In the genomic region with DNA sequence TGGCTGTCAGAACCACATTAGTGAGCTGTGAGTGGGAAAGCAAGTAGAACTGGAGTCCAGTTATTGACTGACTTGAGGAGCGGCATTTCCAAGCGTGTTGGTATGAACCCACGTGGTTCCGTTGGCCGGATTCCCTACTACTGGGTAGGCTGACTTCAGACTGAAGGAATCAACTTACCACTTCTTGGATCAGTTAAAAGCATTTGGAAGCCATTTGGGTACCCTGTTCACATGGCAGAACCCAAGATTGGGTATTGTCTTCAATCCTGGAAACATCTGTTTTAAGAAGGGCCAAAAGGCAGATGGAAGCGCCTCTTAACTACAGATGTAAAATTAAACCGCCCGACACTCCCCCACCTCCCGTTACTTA, we compare ENCODE assay signal across 21 mouse cellular contexts.
A peak's percentile ranks its signal among the peaks of the same experiment; 100 is the strongest.
DNase-seq lines count a peak whose midpoint lies in the region; ATAC-seq and TF ChIP-seq lines count a peak whose summit lies in the region.
"Had no signal": no experiment of that assay in that cellular context is flagged by ENCODE, and none has a peak within 500 bp of the region (broad histone marks: within the 10 kb centered on the region; RNA-seq: fewer than 3 reads in every experiment).

No protein-coding gene starts in this region.

- DNase-seq in frontal cortex, postnatal 36 days (ENCODE audit: low spot score in 2 of 2) = no peak
- peak; percentile 36 for DNase-seq in kidney, adult 2 months
- DNase-seq in kidney, postnatal 10 days = no peak
- peak; percentile 94 for DNase-seq in fibroblast of lung, adult 2 months (ENCODE audit: low read depth)
- DNase-seq in skeletal muscle tissue, adult 2 months (ENCODE audit: low read depth, low spot score) = peak; percentile 33
- DNase-seq: adrenal gland, postnatal 14 days; cerebellum, adult 9-11 months; heart, postnatal 14 days; lung, adult 18-20 months; lung, postnatal 36 days; retina, postnatal 1 day; right cerebral cortex, postnatal 4 days; thymus, postnatal 14 days had no signal

- H3K4me1 ChIP-seq in kidney, adult 2 months (ENCODE audit: control insufficient read depth, insufficient read depth, low read length) = no peaks in the 10 kb centered on the region; the same call in 1 of the 2 replicates
- peaks cover 2% of the 10 kb centered on the region; the same call in 1 of the 2 replicates for H3K4me1 ChIP-seq in midbrain, embryonic 15.5 days

- ATAC-seq in frontal cortex, adult (ENCODE audit: low TSS enrichment) = 0 out of 2 replicates have a peak, but pooled peaks have one; percentile 1
- no peak for ATAC-seq in midbrain, embryonic 15.5 days (replicated peaks)
- ATAC-seq: activated CD4-positive, CD25-positive, alpha-beta regulatory T cell, adult 4 months; forebrain, embryonic 15.5 days had no signal

- TF ChIP-seq CTCF in kidney, adult 2 months (conservative IDR thresholded peaks at IDR 0.05; ENCODE audit: insufficient read depth, insufficient read length, low read depth, low read length) = no peak

- no peak overlapping the region for H3K4me2 ChIP-seq in midbrain, embryonic 15.5 days
- H3K4me2 ChIP-seq: forebrain, embryonic 15.5 days; hindbrain, embryonic 12.5 days; liver, embryonic 11.5 days had no signal

- no peaks in the 10 kb centered on the region for H3K27me3 ChIP-seq in kidney, adult 2 months (replicated peaks; ENCODE audit: control insufficient read depth, insufficient read depth, low read length)
- H3K27me3 ChIP-seq in midbrain, embryonic 15.5 days (replicated peaks) = no peaks in the 10 kb centered on the region
- H3K27me3 ChIP-seq: forebrain, embryonic 15.5 days; hindbrain, embryonic 12.5 days had no signal

- no peaks in the 10 kb centered on the region for H3K9me3 ChIP-seq in midbrain, embryonic 15.5 days
- H3K9me3 ChIP-seq: forebrain, embryonic 15.5 days; heart, embryonic 10.5 days; hindbrain, embryonic 12.5 days had no signal

- WGBS in kidney, adult 2 months = 91% methylated on average over 9 of the region's 9 CpGs
- WGBS in midbrain, embryonic 15.5 days = 96% methylated on average over 9 of the region's 9 CpGs

- no peak overlapping the region for H3K9ac ChIP-seq in midbrain, embryonic 15.5 days
- H3K9ac ChIP-seq: forebrain, embryonic 15.5 days; hindbrain, embryonic 12.5 days had no signal

- H3K36me3 ChIP-seq in kidney, adult 2 months (ENCODE audit: control insufficient read depth, insufficient read depth, low read length) = peaks cover 3% of the 10 kb centered on the region
- H3K36me3 ChIP-seq in midbrain, embryonic 15.5 days (replicated peaks) = no peaks in the 10 kb centered on the region
- H3K36me3 ChIP-seq: forebrain, embryonic 15.5 days; G1E; heart, embryonic 10.5 days; hindbrain, embryonic 12.5 days had no signal

- no peak for TF ChIP-seq POLR2A in kidney, adult 2 months (IDR thresholded peaks at IDR 0.05; ENCODE audit: low read depth, low read length)

- H3K4me3 ChIP-seq in kidney, adult 2 months (ENCODE audit: insufficient read depth, low read depth, low read length) = no peak overlapping the region
- no peak overlapping the region for H3K4me3 ChIP-seq in midbrain, embryonic 15.5 days
- H3K4me3 ChIP-seq: forebrain, embryonic 15.5 days; heart, embryonic 10.5 days; hindbrain, embryonic 12.5 days had no signal

- H3K27ac ChIP-seq in kidney, adult 2 months (ENCODE audit: insufficient read depth, low read depth, low read length) = no peak overlapping the region
- no peak overlapping the region for H3K27ac ChIP-seq in midbrain, embryonic 15.5 days
- H3K27ac ChIP-seq: forebrain, embryonic 15.5 days; heart, embryonic 10.5 days; hindbrain, embryonic 12.5 days had no signal

Comparison
In these comparisons a context has a peak if more than half of its experiments do, and no peak if none do; other contexts are left out.
1. DNase-seq: peak in kidney, adult 2 months (single experiment), fibroblast of lung, adult 2 months (single experiment) and skeletal muscle tissue, adult 2 months (single experiment); none in frontal cortex, postnatal 36 days (0 of 2) and kidney, postnatal 10 days (single experiment).